Mouse (Mus musculus) heart, embryonic 11.5 days (tissue): Measurements from ENCODE around the gene Memo1. TPM values are rescaled to one million over a fixed set of nuclear protein-coding genes. Genes with fewer than 3 reads are reported as not detected.
A peak's percentile ranks its signal among the peaks of the same experiment; 100 is the strongest.

Experiments used
- ATAC-seq: fragments of 200-750 bp; cut with Nextera tagmentation; replicated peaks from 2 replicates; pipeline ENCODE4 v1.8.0; 2017; ENCODE audit warnings: moderate library complexity; ENCODE audit not compliant: insufficient number of reproducible peaks, low FRiP score, low TSS enrichment
- H3K27ac ChIP-seq: fragments of 300-500 bp; sonication (generic); 2 replicates; pipeline ENCODE4 v1.5.1; 2014; ENCODE audit warnings: mild to moderate bottlenecking, low read depth, low read length
- H3K27me3 ChIP-seq: fragments of 300-500 bp; sonication (generic); 2 replicates; pipeline ENCODE4 v1.6.1; 2014; ENCODE audit warnings: mild to moderate bottlenecking, low read length, mixed read lengths; ENCODE audit not compliant: control insufficient read depth, insufficient read depth
- H3K36me3 ChIP-seq: fragments of 300-500 bp; sonication (generic); 2 replicates; pipeline ENCODE4 v1.6.1; 2014; ENCODE audit warnings: mild to moderate bottlenecking, low read length, moderate library complexity, mixed read lengths; ENCODE audit not compliant: control insufficient read depth, insufficient read depth
- H3K4me1 ChIP-seq: fragments of 300-500 bp; sonication (generic); 2 replicates; pipeline ENCODE4 v1.6.1; 2014; ENCODE audit warnings: low read length; ENCODE audit not compliant: control insufficient read depth, insufficient read depth
- H3K4me2 ChIP-seq: fragments of 300-500 bp; sonication (generic); 2 replicates; pipeline ENCODE4 v1.6.1; 2014; ENCODE audit warnings: mild to moderate bottlenecking, moderate library complexity
- H3K4me3 ChIP-seq: fragments of 300-500 bp; sonication (generic); 2 replicates; pipeline ENCODE4 v1.5.1; 2014; ENCODE audit warnings: low read depth, low read length
- H3K9ac ChIP-seq: fragments of 300-500 bp; sonication (generic); 2 replicates; pipeline ENCODE4 v1.6.1; 2014; ENCODE audit warnings: mild to moderate bottlenecking, low read depth, low read length, moderate library complexity
- H3K9me3 ChIP-seq: fragments of 300-500 bp; sonication (generic); replicated peaks from 2 replicates; pipeline ENCODE4 v1.6.1; 2016; ENCODE audit warnings: low read length; ENCODE audit not compliant: control insufficient read depth
- WGBS: fragments of 180-500 bp; shearing (Covaris S2); extraction: QIAGEN DNeasy Blood & Tissue Kit; methylation state at CpG from one replicate; pipeline ENCODE4 v1.1.7; 2014; ENCODE audit not compliant: insufficient replicate concordance; 5-methylcytosine and 5-hydroxymethylcytosine counted together
- polyA plus RNA-seq: library from polyadenylated mRNA; unstranded; fragments of >200 nt; fragmentation: Nextera tagmentation; extraction: Ambion mirVana; gene quantifications from 2 replicates; pipeline ENCODE4 v1.2.1, GENCODE M21; 2014

The Memo1 gene
- polyA plus RNA-seq, 1 experiment from 2014 or later, result 79.6 TPM

- Histone ChIP-seq H3K4me2 (no peak overlapping the region), H3K4me1 (peaks cover 19% of the 10 kb centered on the region; the same call in 1 of the 2 replicates), H3K9me3 (no peaks in the 10 kb centered on the region), H3K9ac (no peak overlapping the region), H3K36me3 (no peaks in the 10 kb centered on the region), H3K27me3 (no peaks in the 10 kb centered on the region), H3K27ac (peak overlapping the region; percentile 18; the same call in 1 of the 2 replicates), H3K4me3 (no peak overlapping the region)
- ATAC-seq, result no peak
- WGBS, result 55% methylated on average over 2 of the region's 2 CpGs
Observed at GRCm38 (mm10) chr17:74288626-74289025, 6.7 kb downstream of the Memo1 start.

- ATAC-seq, result no peak
- 75% methylated on average over 4 of the region's 4 CpGs for WGBS
Observed at GRCm38 (mm10) chr17:74286140-74286730, 9.1 kb downstream of the Memo1 start.

GRCm38 (mm10) chr17:74285730-74286129 lies 9.6 kb downstream of the Memo1 start:
- peaks cover 7% of the 10 kb centered on the region; the same call in 1 of the 2 replicates for H3K4me1 ChIP-seq
- H3K9me3 ChIP-seq, result no peaks in the 10 kb centered on the region
- H3K4me3 ChIP-seq, result no peak overlapping the region
- H3K36me3 ChIP-seq, result no peaks in the 10 kb centered on the region
- WGBS, result 81% methylated on average over 2 of the region's 2 CpGs
- no peak overlapping the region for H3K9ac ChIP-seq
- no peak overlapping the region for H3K4me2 ChIP-seq
- no peaks in the 10 kb centered on the region for H3K27me3 ChIP-seq
- ATAC-seq, result no peak
- H3K27ac ChIP-seq, result no peak overlapping the region

More at GRCm38 (mm10) chr17:74286140-74286730, 9.1 kb downstream of the Memo1 start:
- H3K27ac ChIP-seq, result no peak overlapping the region
- no peaks in the 10 kb centered on the region for H3K9me3 ChIP-seq
- no peak overlapping the region for H3K4me2 ChIP-seq
- H3K4me3 ChIP-seq, result no peak overlapping the region
- H3K4me1 ChIP-seq, result peaks cover 12% of the 10 kb centered on the region; the same call in 1 of the 2 replicates
- H3K9ac ChIP-seq, result no peak overlapping the region
- no peaks in the 10 kb centered on the region for H3K27me3 ChIP-seq
- H3K36me3 ChIP-seq, result no peaks in the 10 kb centered on the region

- no peak overlapping the region for H3K4me3 ChIP-seq
- ATAC-seq, result no peak
- H3K9me3 ChIP-seq, result no peaks in the 10 kb centered on the region
- no peak overlapping the region for H3K4me2 ChIP-seq
- 84% methylated on average over 2 of the region's 2 CpGs for WGBS
- H3K36me3 ChIP-seq, result no peaks in the 10 kb centered on the region
- H3K9ac ChIP-seq, result no peak overlapping the region
- H3K27me3 ChIP-seq, result no peaks in the 10 kb centered on the region
- no peak overlapping the region for H3K27ac ChIP-seq
- peaks cover 9% of the 10 kb centered on the region; the same call in 1 of the 2 replicates for H3K4me1 ChIP-seq
Observed at GRCm38 (mm10) chr17:74284397-74285115, 10.8 kb downstream of the Memo1 start.

GRCm38 (mm10) chr17:74282024-74282423 lies 13.3 kb downstream of the Memo1 start:
- Histone ChIP-seq H3K9me3 (no peaks in the 10 kb centered on the region), H3K4me3 (no peak overlapping the region), H3K27me3 (no peaks in the 10 kb centered on the region), H3K4me1 (peaks cover 7% of the 10 kb centered on the region; the same call in 1 of the 2 replicates), H3K36me3 (no peaks in the 10 kb centered on the region), H3K27ac (no peak overlapping the region), H3K9ac (no peak overlapping the region), H3K4me2 (no peak overlapping the region)
- WGBS, result 91% methylated on average over 3 of the region's 3 CpGs
- no peak for ATAC-seq

- Histone ChIP-seq H3K4me1 (peaks cover 7% of the 10 kb centered on the region; the same call in 1 of the 2 replicates), H3K27me3 (no peaks in the 10 kb centered on the region), H3K4me2 (no peak overlapping the region), H3K9ac (no peak overlapping the region), H3K36me3 (no peaks in the 10 kb centered on the region), H3K27ac (0 out of 2 replicates have a peak overlapping the region, but pooled peaks have one; percentile 15), H3K4me3 (no peak overlapping the region), H3K9me3 (no peaks in the 10 kb centered on the region)
- no peak for ATAC-seq
- WGBS, result 92% methylated on average over 8 of the region's 8 CpGs
Observed at GRCm38 (mm10) chr17:74278966-74279869, 16.1 kb downstream of the Memo1 start.

- no peak overlapping the region for H3K4me3 ChIP-seq
- no peak overlapping the region for H3K27ac ChIP-seq
- no peak for ATAC-seq
- H3K27me3 ChIP-seq, result no peaks in the 10 kb centered on the region
- peaks cover 8% of the 10 kb centered on the region; the same call in 1 of the 2 replicates for H3K4me1 ChIP-seq
- H3K36me3 ChIP-seq, result no peaks in the 10 kb centered on the region
- H3K9ac ChIP-seq, result no peak overlapping the region
- whole genome bisulfite sequencing, result 65% methylated on average over 3 of the region's 3 CpGs
- no peaks in the 10 kb centered on the region for H3K9me3 ChIP-seq
- no peak overlapping the region for H3K4me2 ChIP-seq
Observed at GRCm38 (mm10) chr17:74274471-74274870, 20.9 kb downstream of the Memo1 start.

- 0 out of 2 replicates have a peak overlapping the region, but pooled peaks have one; percentile 3 for H3K4me2 ChIP-seq
- no peak overlapping the region for H3K9ac ChIP-seq
- WGBS, result 57% methylated on average over 16 of the region's 16 CpGs
- no peak overlapping the region for H3K27ac ChIP-seq
- 0 out of 2 replicates have a peak, but pooled peaks cover 4% of the 10 kb centered on the region for H3K4me1 ChIP-seq
- H3K4me3 ChIP-seq, result no peak overlapping the region
- H3K27me3 ChIP-seq, result no peaks in the 10 kb centered on the region
- ATAC-seq, result peak; percentile 63; the same call in 1 of the 2 replicates
- no peaks in the 10 kb centered on the region for H3K36me3 ChIP-seq
- no peaks in the 10 kb centered on the region for H3K9me3 ChIP-seq
Observed at GRCm38 (mm10) chr17:74272683-74273205, 22.6 kb downstream of the Memo1 start.
